Mouse (Mus musculus): ENCODE measurements around the gene B3galt4. TPM values are rescaled to one million over a fixed set of nuclear protein-coding genes. Genes with fewer than 3 reads are reported as not detected.

Gene B3galt4
- total RNA-seq, 1 experiment = 10.3 TPM

DNA sequence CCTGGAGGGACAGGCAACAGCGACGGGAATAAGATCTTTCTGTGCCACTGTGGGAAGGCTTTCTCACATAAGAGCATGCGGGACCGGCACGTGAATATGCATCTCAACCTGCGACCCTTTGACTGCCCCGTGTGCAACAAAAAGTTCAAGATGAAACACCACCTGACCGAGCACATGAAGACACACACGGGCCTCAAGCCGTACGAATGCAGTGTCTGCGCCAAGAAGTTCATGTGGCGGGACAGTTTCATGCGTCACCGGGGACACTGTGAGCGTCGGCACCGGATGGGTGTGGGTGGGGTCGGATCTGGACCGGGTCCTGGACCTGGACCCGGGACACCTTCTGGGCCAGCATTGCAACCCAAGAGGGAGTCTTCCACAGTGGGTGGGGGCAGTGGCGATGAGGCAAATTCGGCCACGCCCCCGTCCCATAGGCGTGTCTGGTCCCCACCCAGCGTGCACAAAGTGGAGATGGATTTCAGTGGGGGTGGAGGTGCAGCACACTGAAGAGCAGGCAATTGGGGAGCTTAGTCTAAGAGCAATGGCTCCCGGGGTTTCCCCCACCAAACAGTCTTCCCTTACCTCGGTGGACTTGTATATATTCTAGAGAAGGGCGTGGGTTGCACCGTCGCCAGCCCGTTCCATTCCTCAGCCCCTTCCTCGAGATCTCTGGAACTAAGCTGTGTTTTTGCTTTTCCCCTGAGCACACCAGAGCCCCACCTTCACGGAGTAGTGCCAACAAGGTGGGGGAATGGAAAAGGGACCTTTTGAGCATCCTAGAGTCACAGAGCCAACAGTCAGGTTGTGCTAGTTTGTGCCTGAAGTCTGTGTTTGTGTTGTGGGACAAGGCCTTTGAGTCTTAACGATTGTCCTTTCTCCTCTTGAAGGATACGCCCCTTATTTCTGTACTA is 32.7 kb downstream of the B3galt4 start:
- Histone ChIP-seq H3K36me3 (ENCODE audit: control insufficient read depth, insufficient read depth, low read length, poor library complexity, severe bottlenecking) (peaks cover 20% of the 10 kb centered on the region), H3K9ac (ENCODE audit: insufficient read depth, low read depth, low read length, poor library complexity, severe bottlenecking) (peak overlapping the region; percentile 46), H3K27ac (ENCODE audit: insufficient read depth, low read depth, low read length, poor library complexity, severe bottlenecking) (no peak overlapping the region), H3K4me1 (ENCODE audit: control insufficient read depth in 2 of 2, insufficient read depth in 2 of 2, low read length in 2 of 2, poor library complexity in 1 of 2) (peaks cover 0 to 23% of the 10 kb centered on the region in 2 experiments; a peak in 2 of 4 replicates), H3K9me3 (ENCODE audit: control insufficient read depth, insufficient read depth, low read depth, low read length) (no peaks in the 10 kb centered on the region), H3K4me3 (ENCODE audit: insufficient read depth in 1 of 2, low read depth in 1 of 2, low read length in 2 of 2, poor library complexity in 1 of 2, severe bottlenecking in 1 of 2) (peak overlapping the region; percentile 63 to 64)
- in situ Hi-C loops (cut with MboI; ENCODE audit: low sequenced_read_pairs in 2 of 2, unreplicated experiment in 2 of 2) = no loop called here
- TF ChIP-seq ZC3H11A (IDR thresholded peaks at IDR 0.05; ENCODE audit: borderline replicate concordance, low read depth, low read length) (no peak), ZNF384 (IDR thresholded peaks at IDR 0.05; ENCODE audit: low read depth, low read length) (no peak), HCFC1 (IDR thresholded peaks at IDR 0.05; ENCODE audit: borderline replicate concordance, insufficient read depth, low read length) (no peak), CHD2 (IDR thresholded peaks at IDR 0.05; ENCODE audit: low read depth, low read length) (no peak), MAFK (IDR thresholded peaks at IDR 0.05; ENCODE audit: insufficient read depth, low read depth, low read length) (no peak)
- DNase-seq (ENCODE audit: low read depth, low spot score) = no peak

DNA sequence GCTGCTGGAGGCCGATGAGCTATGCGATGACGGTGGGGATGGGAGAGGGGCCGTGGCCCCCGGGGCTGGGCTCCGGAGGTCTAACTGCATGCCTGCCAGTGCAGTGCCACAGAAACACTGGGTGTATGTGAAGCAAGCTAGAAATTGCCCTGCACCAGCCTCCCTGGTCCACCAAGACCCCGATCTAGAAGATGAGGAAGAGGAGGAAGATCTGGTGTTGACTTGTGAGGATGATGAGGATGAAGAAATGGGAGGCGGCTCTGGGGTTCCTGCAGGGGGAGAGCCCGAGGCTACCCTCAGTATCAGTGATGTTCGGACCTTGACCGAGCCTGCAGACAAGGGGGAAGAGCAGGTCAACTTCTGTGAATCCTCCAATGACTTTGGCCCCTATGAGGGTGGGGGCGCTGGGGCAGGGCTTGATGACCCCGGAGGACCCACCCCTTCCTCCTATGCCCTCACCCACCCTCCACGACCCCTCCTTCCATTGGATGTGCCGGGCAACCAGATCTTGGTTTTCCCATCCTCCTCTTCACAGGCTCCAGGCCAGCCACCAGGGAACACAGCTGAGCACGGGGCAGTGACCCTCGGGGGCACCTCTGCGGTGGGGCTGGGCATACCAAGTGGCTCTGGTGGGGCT is 33.5 kb downstream of the B3galt4 start:
- Histone ChIP-seq H3K36me3 (ENCODE audit: control insufficient read depth, insufficient read depth, low read length, poor library complexity, severe bottlenecking) (peaks cover 25% of the 10 kb centered on the region), H3K4me1 (ENCODE audit: control insufficient read depth in 2 of 2, insufficient read depth in 2 of 2, low read length in 2 of 2, poor library complexity in 1 of 2) (peaks cover 0 to 23% of the 10 kb centered on the region in 2 experiments; a peak in 2 of 4 replicates), H3K4me3 (ENCODE audit: insufficient read depth in 1 of 2, low read depth in 1 of 2, low read length in 2 of 2, poor library complexity in 1 of 2, severe bottlenecking in 1 of 2) (peak overlapping the region; percentile 63 to 64), H3K9ac (ENCODE audit: insufficient read depth, low read depth, low read length, poor library complexity, severe bottlenecking) (peak overlapping the region; percentile 46; the same call in 1 of the 2 replicates), H3K27ac (ENCODE audit: insufficient read depth, low read depth, low read length, poor library complexity, severe bottlenecking) (no peak overlapping the region), H3K9me3 (ENCODE audit: control insufficient read depth, insufficient read depth, low read depth, low read length) (no peaks in the 10 kb centered on the region)
- TF ChIP-seq ZNF384 (IDR thresholded peaks at IDR 0.05; ENCODE audit: low read depth, low read length) (no peak), ZC3H11A (IDR thresholded peaks at IDR 0.05; ENCODE audit: borderline replicate concordance, low read depth, low read length) (no peak), MAFK (IDR thresholded peaks at IDR 0.05; ENCODE audit: insufficient read depth, low read depth, low read length) (no peak), CHD2 (IDR thresholded peaks at IDR 0.05; ENCODE audit: low read depth, low read length) (no peak), HCFC1 (IDR thresholded peaks at IDR 0.05; ENCODE audit: borderline replicate concordance, insufficient read depth, low read length) (no peak)
- in situ Hi-C loops (cut with MboI; ENCODE audit: low sequenced_read_pairs in 2 of 2, unreplicated experiment in 2 of 2) = no loop called here
- no peak for DNase-seq (ENCODE audit: low read depth, low spot score)

- Histone ChIP-seq H3K4me3 (ENCODE audit: insufficient read depth in 1 of 2, low read depth in 1 of 2, low read length in 2 of 2, poor library complexity in 1 of 2, severe bottlenecking in 1 of 2) (peak overlapping the region; percentile 64 to 93), H3K36me3 (ENCODE audit: control insufficient read depth, insufficient read depth, low read length, poor library complexity, severe bottlenecking) (peaks cover 32% of the 10 kb centered on the region), H3K4me1 (ENCODE audit: control insufficient read depth in 2 of 2, insufficient read depth in 2 of 2, low read length in 2 of 2, poor library complexity in 1 of 2) (peaks cover 1 to 23% of the 10 kb centered on the region in 2 experiments; a peak in 2 of 4 replicates), H3K9me3 (ENCODE audit: control insufficient read depth, insufficient read depth, low read depth, low read length) (no peaks in the 10 kb centered on the region), H3K27ac (ENCODE audit: insufficient read depth, low read depth, low read length, poor library complexity, severe bottlenecking) (no peak overlapping the region; the same call in 1 of the 2 replicates), H3K9ac (ENCODE audit: insufficient read depth, low read depth, low read length, poor library complexity, severe bottlenecking) (peak overlapping the region; percentile 27; the same call in 1 of the 2 replicates)
- DNase-seq (ENCODE audit: low read depth, low spot score) = no peak
- TF ChIP-seq CHD2 (IDR thresholded peaks at IDR 0.05; ENCODE audit: low read depth, low read length) (no peak), ZC3H11A (IDR thresholded peaks at IDR 0.05; ENCODE audit: borderline replicate concordance, low read depth, low read length) (no peak), ZNF384 (IDR thresholded peaks at IDR 0.05; ENCODE audit: low read depth, low read length) (no peak)
- in situ Hi-C loops (cut with MboI; ENCODE audit: low sequenced_read_pairs in 2 of 2, unreplicated experiment in 2 of 2) = no loop called here
These were observed 34.2 kb downstream of the B3galt4 start for GRCm38 (mm10) chr17:33916847-33917655.

- TF ChIP-seq HCFC1 (IDR thresholded peaks at IDR 0.05; ENCODE audit: borderline replicate concordance, insufficient read depth, low read length) (no peak), ZC3H11A (IDR thresholded peaks at IDR 0.05; ENCODE audit: borderline replicate concordance, low read depth, low read length) (no peak), CHD2 (IDR thresholded peaks at IDR 0.05; ENCODE audit: low read depth, low read length) (no peak), MAFK (IDR thresholded peaks at IDR 0.05; ENCODE audit: insufficient read depth, low read depth, low read length) (no peak), ZNF384 (IDR thresholded peaks at IDR 0.05; ENCODE audit: low read depth, low read length) (no peak)
- in situ Hi-C loops (cut with MboI; ENCODE audit: low sequenced_read_pairs in 2 of 2, unreplicated experiment in 2 of 2) = no loop called here
- H3K36me3 ChIP-seq (ENCODE audit: control insufficient read depth, insufficient read depth, low read length, poor library complexity, severe bottlenecking) = peaks cover 39% of the 10 kb centered on the region
- H3K4me1 ChIP-seq (ENCODE audit: control insufficient read depth in 2 of 2, insufficient read depth in 2 of 2, low read length in 2 of 2, poor library complexity in 1 of 2) = peaks cover 3 to 23% of the 10 kb centered on the region in 2 experiments; a peak in 2 of 4 replicates
- peak overlapping the region; percentile 83; the same call in 1 of the 2 replicates for H3K27ac ChIP-seq (ENCODE audit: insufficient read depth, low read depth, low read length, poor library complexity, severe bottlenecking)
- H3K9me3 ChIP-seq (ENCODE audit: control insufficient read depth, insufficient read depth, low read depth, low read length) = no peaks in the 10 kb centered on the region
- peak overlapping the region; percentile 73 for H3K9ac ChIP-seq (ENCODE audit: insufficient read depth, low read depth, low read length, poor library complexity, severe bottlenecking)
- H3K4me3 ChIP-seq (ENCODE audit: insufficient read depth in 1 of 2, low read depth in 1 of 2, low read length in 2 of 2, poor library complexity in 1 of 2, severe bottlenecking in 1 of 2) = peak overlapping the region; percentile 63 to 93
- DNase-seq (ENCODE audit: low read depth, low spot score) = no peak
These were observed 35.0 kb downstream of the B3galt4 start for GRCm38 (mm10) chr17:33916294-33916693.

Measured in ES-E14 (cell line).